Mouse (Mus musculus) midbrain, embryonic 11.5 days (tissue): ENCODE results near the gene Lcat. TPM values are rescaled to one million over a fixed set of nuclear protein-coding genes. Genes with fewer than 3 reads are reported as not detected.

ENCODE experiments used
- ATAC-seq: fragments of 200-750 bp; cut with Nextera tagmentation; 2 replicates; pipeline ENCODE4 v1.8.0; 2017; ENCODE audit warnings: moderate TSS enrichment, moderate library complexity; ENCODE audit not compliant: low FRiP score
- DNase-seq: peaks from one replicate; pipeline ENCODE4 v3.0.0; 2015; ENCODE audit warnings: low spot score; ENCODE audit errors: missing footprints
- H3K27ac ChIP-seq: fragments of 300-500 bp; sonication (generic); 2 replicates; pipeline ENCODE4 v1.5.1; 2014; ENCODE audit warnings: low read depth, low read length
- H3K27me3 ChIP-seq: fragments of 300-500 bp; sonication (generic); 2 replicates; pipeline ENCODE4 v1.6.1; 2014; ENCODE audit warnings: mild to moderate bottlenecking, low read length, moderate library complexity, mixed read lengths; ENCODE audit not compliant: control insufficient read depth, insufficient read depth
- H3K36me3 ChIP-seq: fragments of 300-500 bp; sonication (generic); 2 replicates; pipeline ENCODE4 v1.6.1; 2014; ENCODE audit warnings: mild to moderate bottlenecking, low read length, moderate library complexity, mixed read lengths; ENCODE audit not compliant: control insufficient read depth, insufficient read depth
- H3K4me1 ChIP-seq: fragments of 300-500 bp; sonication (generic); 2 replicates; pipeline ENCODE4 v1.6.1; 2014; ENCODE audit warnings: low read length; ENCODE audit not compliant: control insufficient read depth, insufficient read depth
- H3K4me2 ChIP-seq: fragments of 300-500 bp; sonication (generic); 2 replicates; pipeline ENCODE4 v1.6.1; 2014; ENCODE audit warnings: mild to moderate bottlenecking, moderate library complexity
- H3K4me3 ChIP-seq: fragments of 300-500 bp; sonication (generic); 2 replicates; pipeline ENCODE4 v1.5.1; 2014; ENCODE audit warnings: low read depth, low read length
- H3K9ac ChIP-seq: fragments of 300-500 bp; sonication (generic); 2 replicates; pipeline ENCODE4 v1.6.1; 2014; ENCODE audit warnings: low read length
- H3K9me3 ChIP-seq: fragments of 300-500 bp; sonication (generic); 2 replicates; pipeline ENCODE4 v1.6.1; 2016; ENCODE audit warnings: low read length; ENCODE audit not compliant: control insufficient read depth
- WGBS: fragments of 180-500 bp; shearing (Covaris S2); extraction: QIAGEN DNeasy Blood & Tissue Kit; methylation state at CpG from one replicate; pipeline ENCODE4 v1.1.7; 2014; 5-methylcytosine and 5-hydroxymethylcytosine counted together
- polyA plus RNA-seq: library from polyadenylated mRNA; unstranded; fragments of >200 nt; fragmentation: Nextera tagmentation; extraction: Ambion mirVana; gene quantifications from 2 replicates; pipeline ENCODE4 v1.2.1, GENCODE M21; 2014

Lcat gene
- polyA plus RNA-seq, 1 experiment from 2014 or later, result 0.23 TPM

DNA sequence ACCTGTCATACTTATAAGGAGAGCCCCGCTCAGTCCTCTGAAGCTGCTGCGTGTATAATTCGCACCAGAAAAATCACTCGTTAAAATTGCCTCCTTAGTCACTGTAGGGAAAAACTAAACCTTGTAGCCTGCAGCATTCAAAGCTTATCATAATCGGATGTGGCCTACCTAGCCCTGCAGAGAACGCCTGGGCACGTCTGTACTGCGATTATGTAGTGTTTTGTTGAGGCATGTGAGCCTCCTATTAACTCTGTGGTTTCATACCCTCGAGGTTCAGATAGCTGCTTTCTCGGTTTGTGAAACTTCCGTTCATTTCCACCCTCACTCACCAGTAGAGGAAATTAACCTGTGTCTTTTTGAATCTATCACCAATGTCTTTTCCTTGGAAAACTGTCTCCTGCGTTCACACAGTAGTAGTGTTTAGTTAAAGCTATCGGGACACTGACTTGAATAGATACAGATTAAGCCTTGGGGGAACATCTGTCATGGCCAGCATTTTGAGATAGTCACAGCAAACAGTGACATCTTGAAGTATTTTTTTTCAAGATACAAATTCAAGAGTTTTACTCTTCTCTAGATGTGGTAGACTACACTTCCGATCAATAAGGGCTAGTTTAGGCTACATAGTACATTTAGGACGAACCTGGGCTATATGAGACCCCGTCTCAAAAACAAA lies 42.1 kb downstream of the Lcat start:
- peak overlapping the region; percentile 90 for H3K4me3 ChIP-seq
- no peak for DNase-seq
- H3K4me1 ChIP-seq, result peaks cover 6% of the 10 kb centered on the region
- no peaks in the 10 kb centered on the region for H3K27me3 ChIP-seq
- H3K9me3 ChIP-seq, result no peaks in the 10 kb centered on the region
- peak overlapping the region; percentile 84 for H3K4me2 ChIP-seq
- H3K9ac ChIP-seq, result peak overlapping the region; percentile 96
- WGBS, result 42% methylated on average over 16 of the region's 16 CpGs
- H3K36me3 ChIP-seq, result no peaks in the 10 kb centered on the region
- no peak for ATAC-seq
- H3K27ac ChIP-seq, result peak overlapping the region; percentile 76; the same call in 1 of the 2 replicates

DNA sequence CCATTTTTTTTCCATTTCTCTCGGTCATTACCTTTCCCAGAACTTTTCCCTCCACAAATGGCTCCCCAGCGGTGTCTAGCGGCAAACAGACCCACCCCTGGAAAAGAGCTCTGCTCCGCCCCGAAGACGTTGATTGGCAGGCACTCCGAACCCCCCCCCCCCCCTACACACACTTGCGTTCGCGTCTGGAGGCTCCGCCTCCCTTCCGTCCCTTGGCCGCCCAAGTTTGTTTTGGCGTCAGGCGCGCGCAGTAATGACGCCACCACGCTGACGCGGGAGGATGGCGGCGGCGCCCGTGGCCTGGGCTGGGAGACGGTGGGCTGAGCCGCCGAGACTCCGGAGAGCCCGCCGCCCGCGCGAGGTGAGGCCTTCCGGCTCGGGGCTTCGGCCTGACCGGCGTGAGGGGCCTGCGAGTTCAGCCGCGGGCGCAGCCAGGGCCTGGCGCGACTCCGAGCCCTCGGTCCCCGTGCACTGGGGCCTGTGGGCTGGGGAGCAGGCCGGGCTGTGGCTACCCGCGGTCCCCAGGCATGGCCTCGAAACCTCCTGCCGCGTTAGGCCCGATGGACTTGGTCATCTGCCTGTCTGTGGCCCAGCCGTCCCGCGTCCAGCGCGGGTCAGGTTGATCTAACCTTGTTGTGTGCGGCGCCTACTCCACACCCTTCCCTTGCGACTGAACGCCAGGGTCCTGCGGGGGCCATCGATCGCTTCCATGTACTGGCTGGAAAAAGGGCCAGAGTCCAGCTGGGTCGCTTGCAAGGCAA lies 42.8 kb downstream of the Lcat start, which contains the start of gene Pskh1:
Gene Pskh1 (plus strand): TSS at position 262 of the 761 bp plus-strand sequence.
- under 1% methylated on average over 53 of the region's 68 CpGs for WGBS
- H3K4me2 ChIP-seq, result peak within 1 kb of the TSS; percentile 84
- H3K4me1 ChIP-seq, result peaks cover 6% of the 10 kb centered on the region
- peak within 1 kb of the TSS; percentile 90 for H3K4me3 ChIP-seq
- no peaks in the 10 kb centered on the region for H3K27me3 ChIP-seq
- peak within 1 kb of the TSS; percentile 76; the same call in 1 of the 2 replicates for H3K27ac ChIP-seq
- DNase-seq (peak; percentile 99), ATAC-seq (peak; percentile 96)
- H3K9me3 ChIP-seq, result no peaks in the 10 kb centered on the region
- no peaks in the 10 kb centered on the region for H3K36me3 ChIP-seq
- H3K9ac ChIP-seq, result peak within 1 kb of the TSS; percentile 96

DNA sequence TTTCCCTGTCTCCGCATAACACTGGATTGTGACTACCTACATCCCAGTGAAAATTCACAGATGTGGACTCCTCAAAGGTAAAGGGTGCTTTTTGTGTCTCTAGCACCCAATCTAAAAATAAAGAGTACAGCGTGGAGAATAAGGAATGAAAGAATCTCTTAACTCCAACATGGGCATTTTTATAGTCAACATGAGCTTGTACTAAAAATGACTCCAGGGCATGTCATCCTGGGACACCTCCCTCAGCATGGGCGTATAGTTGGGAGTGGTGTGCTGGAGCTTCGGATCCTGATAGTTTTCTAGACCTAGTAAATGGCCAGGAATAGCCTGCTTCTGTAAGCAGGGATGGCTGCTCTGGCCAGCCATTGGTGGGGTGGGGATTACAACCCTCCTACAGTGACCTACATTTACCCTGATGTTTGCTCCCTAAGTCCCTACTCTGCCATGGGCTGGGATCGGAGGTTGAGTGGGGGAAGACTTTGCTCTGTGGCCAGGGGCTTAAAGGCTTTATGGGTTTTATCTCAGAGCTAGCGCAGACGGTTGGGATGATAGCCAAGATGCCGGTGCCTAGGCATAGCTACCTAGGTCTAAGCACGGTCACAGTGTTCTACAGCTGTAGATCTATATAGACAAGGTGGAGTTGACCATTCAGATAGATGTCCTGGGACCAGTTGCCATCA lies 45.2 kb downstream of the Lcat start:
- Histone ChIP-seq H3K4me3 (no peak overlapping the region), H3K27me3 (no peaks in the 10 kb centered on the region), H3K4me2 (no peak overlapping the region), H3K27ac (no peak overlapping the region), H3K9me3 (no peaks in the 10 kb centered on the region), H3K36me3 (no peaks in the 10 kb centered on the region), H3K4me1 (peaks cover 8% of the 10 kb centered on the region), H3K9ac (no peak overlapping the region)
- DNase-seq (no peak), ATAC-seq (no peak)
- 80% methylated on average over 9 of the region's 9 CpGs for WGBS

DNA sequence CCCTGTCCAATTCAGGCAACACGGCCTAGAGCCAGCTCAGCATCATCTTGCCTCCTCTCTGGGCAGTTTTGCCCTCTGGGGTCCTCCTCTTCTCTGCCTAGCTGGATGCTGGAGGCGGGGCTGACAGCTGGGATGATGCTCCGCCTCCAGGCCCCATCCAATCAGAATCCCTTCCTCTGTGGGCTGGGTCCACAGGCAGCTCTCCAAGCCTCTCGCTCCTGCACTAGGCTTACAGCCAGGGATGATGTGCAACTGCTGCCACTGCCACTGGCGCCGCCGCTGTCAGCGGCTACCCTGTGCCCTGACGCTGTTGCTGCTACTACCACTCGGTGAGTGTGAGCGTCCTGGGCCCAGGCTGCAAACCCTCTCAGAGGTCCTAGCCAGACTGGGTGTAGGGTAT lies 49.8 kb downstream of the Lcat start, which contains the start of gene Nrn1l:
Gene Nrn1l (plus strand): TSS at position 229 of the 400 bp plus-strand sequence.
- Histone ChIP-seq H3K27me3 (no peaks in the 10 kb centered on the region), H3K27ac (no peak within 1 kb of the TSS), H3K36me3 (peaks cover 22% of the 10 kb centered on the region), H3K9me3 (no peaks in the 10 kb centered on the region), H3K9ac (no peak within 1 kb of the TSS), H3K4me2 (no peak within 1 kb of the TSS), H3K4me1 (0 out of 2 replicates have a peak, but pooled peaks cover 2% of the 10 kb centered on the region), H3K4me3 (no peak within 1 kb of the TSS)
- ATAC-seq (peak; percentile 93), DNase-seq (peak; percentile 93)
- WGBS, result 5% methylated on average over 11 of the region's 11 CpGs

DNA sequence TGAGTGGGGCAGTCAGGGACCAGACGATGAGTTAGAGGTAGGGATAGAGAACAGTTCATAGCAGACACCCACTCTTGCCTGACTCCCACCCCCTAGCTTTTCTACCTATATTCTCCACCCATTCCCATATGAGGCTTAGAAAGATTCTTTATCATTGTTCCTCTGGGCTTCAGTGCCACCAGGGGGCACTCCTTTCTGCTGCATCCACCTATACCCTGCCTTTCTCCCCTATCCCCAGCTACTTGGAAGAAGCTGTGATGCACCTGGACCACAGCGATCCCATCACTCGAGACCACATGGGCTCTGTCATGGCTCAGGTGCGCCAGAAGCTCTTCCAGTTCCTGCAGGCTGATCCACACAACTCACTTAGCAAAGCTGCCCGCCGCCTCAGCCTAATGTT lies 50.8 kb downstream of the Lcat start:
- H3K9me3 ChIP-seq, result no peaks in the 10 kb centered on the region
- ATAC-seq (peak; percentile 36; the same call in 1 of the 2 replicates), DNase-seq (no peak)
- no peak overlapping the region for H3K27ac ChIP-seq
- H3K4me2 ChIP-seq, result no peak overlapping the region
- 88% methylated on average over 6 of the region's 6 CpGs for WGBS
- no peak overlapping the region for H3K9ac ChIP-seq
- 0 out of 2 replicates have a peak, but pooled peaks cover 2% of the 10 kb centered on the region for H3K4me1 ChIP-seq
- H3K36me3 ChIP-seq, result peaks cover 31% of the 10 kb centered on the region
- H3K4me3 ChIP-seq, result no peak overlapping the region
- no peaks in the 10 kb centered on the region for H3K27me3 ChIP-seq

DNA sequence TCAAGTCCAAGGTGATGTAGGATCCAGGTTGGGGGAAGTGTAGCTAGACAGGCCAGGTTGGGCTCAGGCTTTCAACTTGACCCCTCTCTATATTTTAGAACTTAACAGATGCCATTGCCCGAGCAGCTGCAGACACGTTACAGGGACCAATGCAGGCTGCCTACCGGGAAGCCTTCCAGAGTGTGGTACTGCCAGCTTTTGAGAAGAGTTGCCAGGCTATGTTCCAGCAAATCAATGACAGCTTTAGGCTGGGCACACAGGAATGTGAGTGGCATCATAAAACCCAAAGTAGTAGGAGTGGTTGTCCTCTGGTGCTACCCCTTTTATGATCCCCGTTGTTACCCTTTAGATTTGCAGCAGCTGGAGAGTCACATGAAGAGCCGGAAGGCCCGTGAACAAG lies 52.3 kb downstream of the Lcat start:
- Histone ChIP-seq H3K36me3 (peaks cover 43% of the 10 kb centered on the region), H3K9ac (no peak overlapping the region), H3K4me1 (0 out of 2 replicates have a peak, but pooled peaks cover 2% of the 10 kb centered on the region), H3K4me2 (no peak overlapping the region), H3K27me3 (no peaks in the 10 kb centered on the region), H3K27ac (no peak overlapping the region), H3K4me3 (no peak overlapping the region), H3K9me3 (no peaks in the 10 kb centered on the region)
- DNase-seq (no peak), ATAC-seq (no peak)
- 92% methylated on average over 6 of the region's 6 CpGs for WGBS

DNA sequence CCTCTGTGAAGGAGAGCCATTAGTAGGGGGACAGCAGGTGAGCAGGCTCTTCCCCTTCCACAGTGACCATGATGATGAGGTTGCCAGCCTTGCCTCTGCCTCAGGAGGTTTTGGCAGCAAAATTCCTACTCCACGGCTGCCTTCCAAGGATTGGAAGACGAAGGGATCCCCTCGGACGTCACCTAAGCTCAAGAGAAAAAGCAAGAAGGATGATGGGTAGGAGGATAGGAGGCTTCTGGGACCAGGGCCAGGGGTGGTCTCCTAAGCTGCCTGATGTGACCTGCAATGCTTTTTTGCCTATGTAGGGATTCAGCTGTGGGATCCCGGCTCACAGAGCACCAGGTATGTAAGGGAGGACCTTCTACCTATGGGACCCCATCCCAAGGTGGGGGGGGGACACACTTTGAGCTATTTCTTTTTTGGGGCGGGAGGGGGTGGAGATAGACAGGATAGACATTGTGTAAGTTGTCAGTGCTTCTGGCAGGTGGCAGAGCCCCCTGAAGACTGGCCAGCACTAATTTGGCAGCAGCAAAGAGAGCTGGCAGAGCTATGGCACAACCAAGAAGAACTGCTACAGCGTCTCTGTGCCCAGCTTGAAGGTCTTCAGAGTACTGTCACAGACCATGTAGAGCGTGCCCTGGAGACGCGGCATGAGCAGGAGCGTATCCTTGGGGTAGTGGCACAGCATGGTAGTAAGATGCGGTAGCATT lies 53.3 kb downstream of the Lcat start:
- no peak for ATAC-seq
- no peak overlapping the region for H3K27ac ChIP-seq
- 94% methylated on average over 12 of the region's 12 CpGs for WGBS
- 0 out of 2 replicates have a peak, but pooled peaks cover 2% of the 10 kb centered on the region for H3K4me1 ChIP-seq
- no peak for DNase-seq
- H3K4me2 ChIP-seq, result no peak overlapping the region
- no peak overlapping the region for H3K4me3 ChIP-seq
- no peak overlapping the region for H3K9ac ChIP-seq
- H3K27me3 ChIP-seq, result no peaks in the 10 kb centered on the region
- H3K9me3 ChIP-seq, result no peaks in the 10 kb centered on the region
- peaks cover 53% of the 10 kb centered on the region for H3K36me3 ChIP-seq
